ENCODE assay signal across 7 mouse cellular contexts in genomic region chr10:75406755-75407154, GRCm38 (mm10). TPM values are rescaled to one million over a fixed set of nuclear protein-coding genes. Genes with fewer than 3 reads are reported as not detected.
A peak's percentile ranks its signal among the peaks of the same experiment; 100 is the strongest.
DNase-seq lines count a peak whose midpoint lies in the region; ATAC-seq and TF ChIP-seq lines count a peak whose summit lies in the region.

No protein-coding gene starts in this region.

- DNase-seq in ES-E14 (ENCODE audit: low read depth, low spot score) = no peak
- peak; percentile 40 for DNase-seq in brain, adult 2 months (ENCODE audit: low read depth, low spot score)
- DNase-seq in gastrocnemius, postnatal 4 days (ENCODE audit: low spot score in 2 of 2) = peak; percentile 35 to 60
- DNase-seq in kidney, postnatal 25 days = peak; percentile 93 to 96
- peak; percentile 55 to 74 for DNase-seq in lung, postnatal 4 days

- H3K27me3 ChIP-seq in midbrain, embryonic 13.5 days = 0 out of 2 replicates have a peak, but pooled peaks cover 4% of the 10 kb centered on the region

- no peak overlapping the region for H3K27ac ChIP-seq in ES-E14 (ENCODE audit: insufficient read depth, low read depth, low read length, poor library complexity, severe bottlenecking)
- no peak overlapping the region for H3K27ac ChIP-seq in midbrain, embryonic 13.5 days

- H3K4me1 ChIP-seq in ES-E14 (ENCODE audit: control insufficient read depth in 2 of 2, insufficient read depth in 2 of 2, low read length in 2 of 2, poor library complexity in 1 of 2) = peaks cover 2 to 3% of the 10 kb centered on the region in 2 experiments; a peak in 1 of 4 replicates
- peaks cover 8% of the 10 kb centered on the region for H3K4me1 ChIP-seq in midbrain, embryonic 13.5 days (replicated peaks)

- H3K4me3 ChIP-seq in ES-E14 (ENCODE audit: insufficient read depth in 1 of 2, low read depth in 1 of 2, low read length in 2 of 2, poor library complexity in 1 of 2, severe bottlenecking in 1 of 2) = peak overlapping the region; percentile 46 to 49
- H3K4me3 ChIP-seq in midbrain, embryonic 13.5 days (replicated peaks) = no peak overlapping the region

- 49% methylated on average over 13 of the region's 13 CpGs for WGBS in midbrain, embryonic 13.5 days

- no peak overlapping the region for H3K4me2 ChIP-seq in midbrain, embryonic 13.5 days (replicated peaks)

- peak overlapping the region; percentile 36; the same call in 1 of the 2 replicates for H3K9ac ChIP-seq in ES-E14 (ENCODE audit: insufficient read depth, low read depth, low read length, poor library complexity, severe bottlenecking)
- no peak overlapping the region for H3K9ac ChIP-seq in midbrain, embryonic 13.5 days (replicated peaks)

- no peak for ATAC-seq in midbrain, embryonic 13.5 days
- no peak for ATAC-seq in activated CD4-positive, CD25-positive, alpha-beta regulatory T cell, adult 4 months

- no peaks in the 10 kb centered on the region for H3K36me3 ChIP-seq in ES-E14 (ENCODE audit: control insufficient read depth, insufficient read depth, low read length, poor library complexity, severe bottlenecking)
- no peaks in the 10 kb centered on the region for H3K36me3 ChIP-seq in midbrain, embryonic 13.5 days

- H3K9me3 ChIP-seq in ES-E14 (ENCODE audit: control insufficient read depth, insufficient read depth, low read depth, low read length) = no peaks in the 10 kb centered on the region
- H3K9me3 ChIP-seq in midbrain, embryonic 13.5 days = no peaks in the 10 kb centered on the region

- in situ Hi-C loops in ES-E14 (cut with MboI; ENCODE audit: low sequenced_read_pairs in 2 of 2, unreplicated experiment in 2 of 2) = no loop called here

TF ChIP-seq in ES-E14, 5 proteins besides CTCF, POLR2A, EP300 and RAD21:
- TF ChIP-seq CHD2 (IDR thresholded peaks at IDR 0.05; ENCODE audit: low read depth, low read length) (no peak), ZC3H11A (IDR thresholded peaks at IDR 0.05; ENCODE audit: borderline replicate concordance, low read depth, low read length) (no peak), MAFK (IDR thresholded peaks at IDR 0.05; ENCODE audit: insufficient read depth, low read depth, low read length) (no peak), ZNF384 (IDR thresholded peaks at IDR 0.05; ENCODE audit: low read depth, low read length) (no peak), HCFC1 (IDR thresholded peaks at IDR 0.05; ENCODE audit: borderline replicate concordance, insufficient read depth, low read length) (no peak)

RNA-seq across cellular contexts. Expression of gene Upb1, which starts 5.8 kb away (rescaled TPM):
- 0.62 and 1.4 TPM in 2 replicates for total RNA-seq in ES-E14 (2012; rRNA removed)
- under 1 TPM; 0.29 to 0.39 TPM for total RNA-seq in gastrocnemius, postnatal 4 days (2021)
- polyA plus RNA-seq in midbrain, embryonic 13.5 days (2015; fragmentation: Nextera tagmentation; extraction: Ambion mirVana) = not detected in 2 replicates
- 1 to 10 TPM in 1 of 2 experiments, not detected in 1; 1.0 TPM for polyA plus RNA-seq in activated CD4-positive, CD25-positive, alpha-beta regulatory T cell, adult 4 months (2017; shearing (Covaris generic))
